Mouse (Mus musculus): ENCODE results near the gene Acsm2. TPM values are rescaled to one million over a fixed set of nuclear protein-coding genes. Genes with fewer than 3 reads are reported as not detected.

Acsm2 gene
- not detected for total RNA-seq (2021)
- long read RNA-seq, experiment 1 = 0 reads
- long read RNA-seq, experiment 2 = 0 reads

DNA sequence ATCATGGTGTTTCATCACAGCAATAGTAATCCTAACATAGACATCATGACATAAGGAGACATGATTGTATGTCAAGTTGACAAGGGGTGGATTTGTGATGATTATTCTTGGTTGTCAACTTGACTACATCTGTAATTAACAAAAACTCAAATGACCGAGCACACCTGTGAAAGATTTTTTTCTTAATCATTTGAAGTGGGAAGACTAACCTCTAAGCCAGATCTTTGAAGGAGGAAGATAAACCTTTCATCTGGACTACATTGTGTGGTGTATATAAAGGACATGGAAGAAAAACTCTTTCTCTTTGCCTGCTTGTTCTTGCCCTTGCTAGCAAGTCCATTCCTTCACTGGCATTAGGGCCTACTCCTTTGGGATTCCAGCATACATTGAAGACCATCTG lies at the start of gene Acsm2:
TSS of gene Acsm2 (plus strand) at position 301 of the 400 bp plus-strand sequence.
- no peak for DNase-seq (ENCODE audit: low spot score in 2 of 2)

DNA sequence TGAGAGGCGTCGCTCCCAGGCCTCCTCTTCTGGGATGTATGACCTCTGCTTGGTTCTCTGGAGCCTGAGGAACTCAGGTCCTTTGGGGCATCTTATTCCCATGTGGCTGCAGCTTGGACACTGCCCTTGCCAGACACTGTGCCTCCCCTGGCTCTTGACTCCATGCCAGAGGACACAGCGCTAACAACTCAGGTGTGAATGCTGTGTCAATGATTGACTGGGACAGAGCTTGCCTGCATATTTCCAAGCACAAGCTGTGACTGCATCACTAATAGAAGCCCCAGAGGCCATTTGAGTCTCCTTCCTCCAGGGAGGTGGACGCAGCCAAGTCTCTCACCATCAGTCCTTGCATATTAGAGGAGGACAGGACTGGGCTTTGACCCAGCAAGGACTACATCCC lies 43.0 kb upstream of the Acsm2 start:
- DNase-seq (ENCODE audit: low spot score in 2 of 2) = no peak

DNA sequence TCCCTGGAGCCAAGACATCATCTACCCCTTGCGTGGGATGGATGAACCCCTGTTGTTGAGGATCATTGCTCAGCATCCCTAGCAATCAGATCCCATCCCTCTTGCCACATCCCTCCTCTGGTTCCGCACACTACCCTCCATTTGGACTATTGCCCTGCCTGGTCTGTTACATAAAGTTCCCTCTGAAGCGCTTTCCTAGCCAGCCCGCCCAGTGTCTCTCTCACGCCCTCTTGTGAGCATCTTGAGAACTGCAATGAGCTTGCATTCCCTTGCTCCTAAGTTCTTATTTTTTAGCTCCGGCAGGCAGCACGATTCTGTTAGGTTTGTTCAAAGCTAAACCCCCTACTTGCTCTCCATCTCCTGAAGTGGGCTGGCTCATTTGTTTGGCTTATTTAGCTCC lies 41.1 kb upstream of the Acsm2 start:
- DNase-seq (ENCODE audit: low spot score in 2 of 2) = no peak

DNA sequence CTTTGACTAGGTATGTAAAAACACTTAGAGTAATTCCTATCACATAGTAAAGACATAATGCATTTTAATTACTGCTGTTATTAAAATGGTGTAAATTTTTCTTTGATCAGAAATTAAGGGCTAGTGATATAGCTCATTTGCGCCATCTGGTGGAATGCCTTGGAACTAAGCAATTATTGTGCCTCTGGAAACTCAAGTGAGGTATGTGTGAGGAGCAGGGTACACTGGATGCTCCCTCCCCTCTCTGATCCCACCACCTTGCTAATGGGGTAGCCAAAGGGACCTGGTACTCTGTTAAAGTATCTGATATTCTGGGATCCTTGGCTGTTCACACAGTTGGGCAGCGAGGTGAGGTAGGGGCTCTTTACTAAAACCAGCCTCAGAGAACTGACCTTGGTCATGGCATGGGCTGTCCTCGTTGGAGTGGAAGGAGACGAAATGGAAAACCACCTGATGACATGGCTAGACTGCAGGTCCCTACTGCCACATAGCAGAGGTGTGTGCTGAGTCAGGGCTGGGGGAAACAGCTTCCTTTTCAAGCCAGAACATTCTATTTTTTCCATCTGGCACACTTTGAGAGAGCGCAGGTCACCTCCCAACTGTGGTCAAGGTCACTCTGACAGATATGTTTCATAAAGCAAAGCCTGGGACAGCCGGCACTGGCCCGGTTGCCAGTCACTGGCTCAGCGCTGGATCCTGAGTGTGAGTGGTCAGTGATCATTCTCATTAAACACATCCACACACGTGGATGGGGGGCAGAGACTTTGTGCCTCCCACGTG lies 38.5 kb upstream of the Acsm2 start:
- DNase-seq (ENCODE audit: low spot score in 2 of 2) = no peak

DNA sequence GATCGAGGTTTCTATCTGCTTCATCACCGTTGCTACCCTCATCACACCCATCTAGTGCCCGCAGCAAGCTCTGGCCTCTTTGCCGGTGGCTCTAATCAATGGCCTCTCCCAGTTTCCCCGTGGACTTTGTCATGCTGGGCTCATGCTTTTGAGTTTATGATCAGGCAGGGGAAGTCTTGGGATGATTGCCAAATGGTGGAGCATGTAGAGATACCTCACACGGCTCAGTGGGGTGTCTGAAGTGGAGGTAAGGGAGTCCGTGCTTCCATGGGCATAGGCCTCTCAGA lies 37.9 kb upstream of the Acsm2 start:
- DNase-seq (ENCODE audit: low spot score in 2 of 2) = no peak

DNA sequence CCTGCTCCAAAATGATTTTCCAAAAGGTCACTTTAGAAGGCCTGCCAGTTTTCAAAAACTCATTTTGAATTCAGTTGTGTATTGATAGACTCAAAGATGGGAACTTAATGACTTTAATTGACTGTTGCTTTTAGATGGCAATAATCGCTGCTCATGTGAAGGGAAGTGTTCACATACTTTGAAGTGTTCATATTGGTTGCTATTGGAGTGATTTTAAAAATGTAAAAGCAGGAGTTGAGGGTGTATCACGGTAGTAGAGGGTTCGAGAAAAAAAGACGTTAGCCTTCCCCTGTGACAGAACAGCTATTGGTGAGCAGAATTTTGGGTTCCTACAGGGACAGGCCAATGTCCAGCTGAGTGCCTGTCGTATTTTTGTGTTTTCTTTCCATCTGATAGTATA lies 35.0 kb upstream of the Acsm2 start, which contains the start of gene Acsm5:
TSS of gene Acsm5 (plus strand) at position 301 of the 400 bp plus-strand sequence.
- no peak for DNase-seq (ENCODE audit: low spot score in 2 of 2)

DNA sequence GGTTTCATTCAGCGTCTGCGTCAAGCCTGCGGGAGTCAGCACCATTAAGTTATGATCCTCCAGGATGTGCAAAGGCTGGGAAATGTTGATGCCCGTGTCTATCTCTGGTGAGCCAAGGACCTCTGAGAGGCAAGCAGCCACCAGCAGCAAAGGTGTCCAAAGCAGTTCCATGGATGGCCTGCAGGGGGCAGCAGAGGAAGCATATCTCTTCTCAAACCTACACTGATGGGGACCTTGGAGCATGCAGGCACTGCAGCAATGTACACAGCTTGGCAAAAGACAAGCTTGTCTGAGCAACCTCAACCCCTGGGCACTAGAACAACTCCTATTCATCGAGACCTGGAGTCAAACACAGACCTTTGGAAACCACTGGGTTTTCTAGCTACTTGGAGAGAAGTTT lies 34.5 kb upstream of the Acsm2 start:
- DNase-seq (ENCODE audit: low spot score in 2 of 2) = peak in 1 of 2 experiments; percentile 29

DNA sequence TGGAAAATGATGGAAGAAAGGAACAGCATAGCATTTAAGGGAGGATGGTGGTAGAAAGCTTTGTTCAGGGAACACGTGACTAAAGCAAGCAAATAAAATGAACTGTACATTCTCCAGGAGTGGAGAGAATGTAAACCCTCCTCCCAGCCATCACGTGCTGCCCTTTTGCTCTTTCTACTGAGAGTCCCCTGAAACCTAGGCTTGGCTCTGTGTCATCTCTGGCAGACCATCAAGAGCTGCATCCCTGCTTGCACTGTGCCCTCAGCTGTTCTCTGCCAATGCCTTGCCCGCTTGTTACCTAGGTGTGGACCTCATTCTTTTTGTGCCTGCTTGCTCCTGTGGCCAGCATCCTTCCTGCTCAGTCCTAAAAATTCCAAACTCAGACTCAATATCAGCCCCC lies 32.3 kb upstream of the Acsm2 start:
- no peak for DNase-seq (ENCODE audit: low spot score in 2 of 2)

DNA sequence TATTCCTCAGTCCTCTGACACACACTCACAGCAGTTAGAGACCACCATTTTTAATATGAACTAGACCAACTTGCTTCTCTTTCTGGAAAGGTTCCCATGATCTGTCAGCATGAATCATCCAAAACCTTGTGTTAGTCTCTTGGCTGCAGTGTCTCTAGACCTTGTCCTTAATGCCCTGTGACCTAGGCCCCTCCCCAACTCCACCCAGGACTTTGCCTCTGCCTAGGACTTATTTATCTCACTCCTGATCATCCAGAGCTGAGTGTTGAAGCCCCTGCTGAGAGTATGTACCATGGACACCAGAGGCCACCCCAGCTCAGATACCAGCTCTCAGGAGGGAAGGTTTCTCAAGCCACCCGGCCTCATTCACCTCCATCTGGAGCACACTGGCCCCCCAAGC lies 31.8 kb upstream of the Acsm2 start:
- no peak for DNase-seq (ENCODE audit: low spot score in 2 of 2)

DNA sequence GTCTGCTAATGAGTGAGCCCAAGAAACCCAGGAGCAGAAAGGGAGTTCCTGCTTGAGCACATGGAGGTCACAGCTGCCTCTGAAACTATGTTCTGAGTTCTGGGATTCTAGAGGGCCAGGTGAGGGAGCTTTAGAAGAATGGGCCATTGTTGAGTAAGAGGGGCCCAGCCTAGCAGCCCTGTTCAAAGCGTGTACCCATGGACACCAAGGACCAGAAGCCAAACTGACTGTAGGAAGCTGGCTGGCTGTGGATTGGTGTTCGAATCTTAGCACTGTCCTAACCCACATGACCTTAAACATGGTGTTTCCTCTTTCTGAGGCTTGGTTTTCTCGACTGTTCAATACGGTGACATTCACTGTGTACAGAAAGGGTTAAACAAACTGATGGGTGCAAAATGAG lies 30.8 kb upstream of the Acsm2 start, which contains the start of gene Pdilt:
TSS of gene Pdilt (minus strand) at position 101 of the 400 bp plus-strand sequence.
- DNase-seq (ENCODE audit: low spot score in 2 of 2) = no peak

DNA sequence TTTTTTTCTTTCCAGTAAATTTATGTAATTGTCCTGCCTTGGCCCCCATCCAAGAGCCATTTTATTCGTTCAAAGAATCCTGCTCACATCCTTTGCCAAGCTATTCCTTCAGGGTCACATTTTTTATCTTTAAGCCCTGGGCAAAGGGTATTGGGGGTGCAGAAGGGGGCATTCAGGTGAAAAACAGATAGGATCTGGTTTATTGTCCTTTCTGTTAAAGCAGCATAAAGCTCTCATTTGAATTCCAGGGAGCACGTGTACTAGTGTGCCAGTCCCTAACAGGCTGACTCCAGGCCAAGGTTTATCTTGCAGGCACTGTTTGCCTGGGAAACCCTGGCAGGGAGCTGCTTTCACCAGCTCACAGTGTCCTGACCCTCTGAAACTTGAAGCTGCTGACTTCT lies 28.3 kb upstream of the Acsm2 start:
- DNase-seq (ENCODE audit: low spot score in 2 of 2) = no peak

DNA sequence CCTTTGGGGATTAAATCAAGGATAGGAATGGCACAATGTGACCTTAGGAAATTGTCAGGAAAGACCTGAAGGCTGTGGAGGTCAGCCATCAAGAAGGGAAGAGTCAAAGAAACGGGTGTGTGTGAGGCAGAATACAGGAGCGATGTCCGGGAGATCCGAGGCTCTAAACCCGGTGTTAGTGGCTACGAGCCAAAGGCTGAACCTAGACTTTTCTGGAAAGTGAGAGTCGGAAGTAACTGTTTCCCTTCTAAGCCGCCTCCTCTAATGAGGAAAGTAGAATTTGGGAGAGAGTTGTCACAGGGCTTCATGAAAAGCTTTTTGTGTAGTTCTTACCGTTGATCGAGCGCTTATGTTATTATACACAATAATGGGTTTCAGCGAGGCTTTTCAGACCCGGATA lies 27.7 kb upstream of the Acsm2 start:
- no peak for DNase-seq (ENCODE audit: low spot score in 2 of 2)

DNA sequence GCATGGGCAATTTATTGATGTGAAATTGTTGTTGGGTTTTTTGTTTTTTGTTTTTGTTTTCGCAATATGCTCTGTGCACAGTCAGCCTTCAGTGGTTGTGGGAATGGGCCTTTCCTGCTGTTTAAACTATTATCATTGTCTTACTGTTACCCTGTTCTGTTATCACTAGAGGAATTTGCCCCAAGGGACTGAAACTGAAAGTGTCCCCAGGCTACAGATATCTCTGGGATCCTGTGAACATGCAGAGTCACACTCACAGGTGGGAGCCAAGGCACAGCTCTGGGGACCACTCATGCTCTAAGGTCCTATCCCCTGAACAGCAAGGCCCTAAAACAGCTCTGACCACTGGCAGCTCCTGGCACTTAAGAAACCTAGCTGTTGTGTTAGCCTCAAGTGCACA lies 27.0 kb upstream of the Acsm2 start:
- DNase-seq (ENCODE audit: low spot score in 2 of 2) = no peak

DNA sequence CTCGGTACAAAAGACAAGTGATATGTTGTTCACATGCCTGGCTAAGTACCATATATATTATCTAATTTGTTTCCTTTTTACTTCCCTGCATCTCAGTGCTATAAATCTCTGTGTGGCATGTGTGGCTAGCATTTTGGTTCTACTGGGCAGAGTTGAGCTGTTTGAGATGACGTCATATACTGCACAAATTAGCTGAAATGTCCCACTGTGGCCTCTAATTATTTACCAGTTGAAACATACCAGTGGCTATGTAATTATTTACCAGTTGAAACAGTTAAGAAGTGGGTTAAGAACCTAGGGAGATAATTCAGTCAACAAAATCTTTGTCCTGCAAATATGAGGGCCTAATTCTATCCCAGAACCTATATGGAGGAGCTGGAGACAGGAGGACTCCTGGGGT lies 26.6 kb upstream of the Acsm2 start:
- no peak for DNase-seq (ENCODE audit: low spot score in 2 of 2)

DNA sequence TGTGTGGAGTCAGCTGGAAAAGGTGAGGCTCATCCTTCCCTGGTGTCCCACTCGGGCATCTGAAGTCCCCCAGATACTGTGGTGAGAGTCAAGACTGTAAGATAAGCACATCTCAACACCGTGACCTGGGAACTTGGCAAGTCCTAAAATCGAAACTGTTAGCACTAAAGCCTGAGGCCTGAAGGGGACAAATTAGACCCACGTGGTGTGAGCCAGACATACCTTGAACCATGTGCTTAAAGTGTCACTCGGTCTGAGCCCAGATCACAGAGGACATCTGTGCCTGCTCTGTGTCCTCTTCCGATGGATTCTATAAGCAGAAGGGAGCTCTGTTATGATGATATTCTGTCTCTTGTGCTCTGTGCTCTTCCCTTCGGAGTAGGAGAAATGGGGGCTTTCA lies 25.5 kb upstream of the Acsm2 start:
- DNase-seq (ENCODE audit: low spot score in 2 of 2) = no peak

DNA sequence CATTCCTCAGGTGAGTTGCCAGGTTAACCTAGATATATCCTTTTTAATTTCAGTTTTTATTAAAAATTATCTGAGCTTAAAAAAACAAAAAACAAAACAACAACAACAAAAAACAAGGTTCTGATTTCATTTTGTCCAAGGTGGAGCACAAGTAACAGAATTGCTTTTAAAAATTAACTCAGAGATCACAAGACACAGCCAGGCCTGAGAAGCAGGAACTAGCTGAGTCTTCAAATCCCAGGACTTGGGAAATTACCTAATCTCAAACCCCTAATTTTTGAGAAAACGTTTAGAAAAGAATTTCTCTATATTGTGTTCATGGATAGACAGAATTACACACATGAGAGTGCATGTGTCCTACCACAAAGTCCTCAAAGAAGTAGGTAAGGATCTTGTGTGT lies 21.2 kb upstream of the Acsm2 start:
- no peak for DNase-seq (ENCODE audit: low spot score in 2 of 2)

DNA sequence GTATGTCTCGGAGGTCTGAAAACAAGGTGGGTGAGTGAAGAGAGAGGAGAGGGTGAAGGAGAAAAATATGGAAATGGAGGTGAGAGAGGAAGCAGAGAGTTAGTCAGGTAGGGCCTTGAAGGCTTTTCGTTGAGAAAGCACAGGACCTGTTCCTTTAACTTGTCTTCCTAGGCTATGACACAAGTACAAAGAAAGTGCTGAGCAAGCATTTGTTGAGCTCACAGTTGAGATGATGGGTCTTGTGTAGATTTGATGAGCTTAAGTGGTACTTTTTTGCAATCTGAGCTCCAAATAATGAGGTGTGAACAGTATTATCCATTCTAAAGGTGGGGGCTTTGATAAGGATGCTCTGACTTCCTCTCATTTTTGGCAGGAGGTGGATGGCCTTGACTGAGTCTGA lies 19.8 kb upstream of the Acsm2 start:
- DNase-seq (ENCODE audit: low spot score in 2 of 2) = no peak

DNA sequence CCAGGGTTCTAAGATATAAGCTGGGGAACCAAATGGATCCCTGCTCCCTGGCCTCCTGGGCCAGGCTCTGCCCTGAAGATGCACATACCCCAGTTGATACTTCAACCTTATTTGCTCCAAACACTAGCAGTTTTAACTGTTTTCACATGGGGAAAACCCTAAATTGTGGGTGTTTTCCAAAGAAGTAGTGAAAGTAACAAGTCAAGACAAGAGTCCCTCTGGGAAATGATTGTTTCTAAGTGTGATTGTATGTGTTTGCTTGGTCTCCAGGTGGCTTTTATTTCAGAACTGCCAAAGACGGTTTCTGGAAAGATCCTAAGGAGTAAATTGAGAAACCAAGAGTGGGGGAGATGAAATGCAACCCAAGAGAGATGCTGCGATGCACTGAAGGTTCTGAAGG lies 11.7 kb upstream of the Acsm2 start:
- DNase-seq (ENCODE audit: low spot score in 2 of 2) = no peak

DNA sequence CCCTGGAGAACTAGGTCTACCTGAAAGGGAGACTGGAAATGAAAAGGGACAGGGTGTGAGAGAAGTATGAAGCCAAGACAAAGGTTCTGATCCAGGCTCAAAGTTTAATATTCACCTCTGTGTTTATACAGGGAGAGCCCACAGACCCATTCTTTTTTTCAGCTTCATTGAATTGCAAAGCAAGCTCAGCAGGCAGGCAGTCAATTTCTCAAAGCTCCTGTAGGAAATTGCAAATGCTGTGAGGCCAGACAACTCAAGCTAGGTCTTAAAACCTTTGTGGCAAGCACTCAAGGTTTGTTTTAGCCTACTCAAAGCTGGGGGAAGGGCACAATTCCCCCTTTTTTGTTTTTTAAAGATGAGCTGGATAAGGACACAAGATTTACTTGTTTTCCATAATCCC lies 8.6 kb upstream of the Acsm2 start:
- no peak for DNase-seq (ENCODE audit: low spot score in 2 of 2)

DNA sequence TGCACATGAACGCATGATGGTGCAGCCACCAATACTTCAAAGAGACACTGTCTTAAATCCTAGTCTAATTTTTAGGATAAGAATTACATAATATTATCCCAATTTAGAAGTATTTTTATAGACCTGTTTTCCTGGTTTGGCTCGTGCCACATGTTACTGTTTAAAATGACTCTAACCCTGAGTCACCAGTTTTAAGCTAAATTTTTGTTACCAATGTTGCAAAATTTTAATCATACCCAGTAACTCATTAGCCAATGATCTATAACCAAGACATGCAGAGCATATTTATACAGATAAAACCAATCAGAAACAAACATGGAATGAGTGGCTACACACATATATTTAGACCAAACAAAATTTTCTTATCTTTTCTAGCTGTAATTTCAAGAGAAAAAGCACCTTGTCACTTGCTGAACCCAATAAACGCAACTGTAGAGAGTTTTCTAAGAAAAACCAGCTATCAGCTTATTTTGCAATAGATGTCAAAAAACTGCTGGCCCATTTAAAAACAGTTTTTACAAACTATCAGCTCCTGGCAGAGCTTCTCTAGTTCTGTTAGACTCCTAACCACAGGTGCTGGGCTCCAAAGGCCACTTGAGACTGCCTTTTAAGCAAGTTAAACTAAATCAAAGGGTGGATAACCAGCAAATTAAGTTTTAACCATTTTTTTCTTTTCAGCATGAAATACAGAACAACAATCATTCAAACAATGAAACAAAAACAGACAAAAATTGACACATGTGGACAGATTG lies 3.5 kb upstream of the Acsm2 start:
- no peak for DNase-seq (ENCODE audit: low spot score in 2 of 2)

DNA sequence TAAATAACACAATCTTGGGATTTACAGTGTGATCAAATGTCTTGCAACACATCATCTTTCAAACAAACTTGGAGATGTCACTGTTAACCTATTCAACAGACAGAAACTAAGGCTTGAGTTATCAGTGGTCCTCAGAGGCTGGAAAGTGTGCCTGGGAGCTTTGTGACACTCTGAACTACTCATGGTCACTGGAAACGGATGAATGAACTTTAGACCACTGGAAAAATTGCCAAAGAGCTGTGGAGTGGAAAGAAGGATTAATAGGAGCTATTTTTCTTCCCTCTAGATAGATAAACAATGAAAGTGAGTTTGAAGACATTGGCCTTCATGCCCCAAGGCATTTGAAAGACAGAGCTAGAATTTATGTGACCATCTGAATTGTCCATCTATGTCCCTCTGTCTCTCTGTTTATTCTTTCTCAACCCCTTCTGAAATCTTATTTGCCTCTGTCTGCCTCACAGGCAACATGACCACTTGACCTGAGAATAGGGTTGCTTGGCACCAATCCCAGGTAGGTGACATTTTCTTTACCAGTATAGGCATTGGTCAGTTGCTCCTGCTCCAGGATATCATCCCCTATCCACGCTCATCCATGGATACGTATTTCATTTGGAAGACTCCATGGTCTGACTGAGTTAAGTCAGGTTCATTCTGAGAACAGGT lies 5.8 kb downstream of the Acsm2 start:
- no peak for DNase-seq (ENCODE audit: low spot score in 2 of 2)

DNA sequence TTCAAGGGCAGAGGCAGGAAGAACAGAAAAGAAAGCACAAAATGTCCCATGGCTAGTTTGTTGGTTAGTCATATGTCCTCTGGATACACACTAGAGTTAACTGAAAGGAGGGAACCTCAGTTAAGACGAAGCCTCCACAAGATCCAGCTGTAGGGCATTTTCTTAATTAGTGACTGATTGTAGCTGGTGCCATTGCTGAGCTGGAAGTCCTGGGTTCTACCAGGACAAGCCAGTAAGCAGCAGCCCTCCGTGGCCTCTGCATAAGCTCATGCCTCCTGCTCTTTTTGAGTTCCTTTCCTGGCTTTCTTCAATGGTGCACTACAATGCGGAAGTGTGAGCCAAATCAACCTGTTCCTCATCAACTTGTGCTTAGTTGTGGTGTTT lies 6.3 kb downstream of the Acsm2 start:
- no peak for DNase-seq (ENCODE audit: low spot score in 2 of 2)
